Mouse (Mus musculus) thymus, postnatal 14 days (tissue): ENCODE measurements around the gene Ehf.

Source experiments
- DNase-seq: peaks from one replicate; pipeline ENCODE4 v3.0.0; 2021

Gene Ehf

DNA sequence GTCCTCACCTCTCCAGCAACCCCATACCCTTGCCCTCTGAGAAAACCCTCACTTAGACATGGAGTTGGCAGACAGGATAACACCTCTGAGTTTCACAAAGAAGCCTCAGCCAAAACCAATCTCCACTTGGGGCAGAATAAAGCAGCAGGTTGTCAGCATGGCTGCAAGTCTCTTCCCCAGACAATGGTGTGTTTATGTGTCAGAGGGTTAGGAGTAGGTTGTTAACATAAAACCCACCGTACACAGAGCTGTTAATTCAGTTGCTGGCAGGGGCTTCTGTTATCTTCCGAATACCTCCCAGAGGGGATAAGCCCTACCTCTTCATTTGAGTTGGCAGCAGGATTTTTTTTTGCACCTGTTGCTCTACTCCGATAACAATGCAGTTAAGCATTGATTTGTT is 9.9 kb downstream of the Ehf start:
- no peak for DNase-seq

DNA sequence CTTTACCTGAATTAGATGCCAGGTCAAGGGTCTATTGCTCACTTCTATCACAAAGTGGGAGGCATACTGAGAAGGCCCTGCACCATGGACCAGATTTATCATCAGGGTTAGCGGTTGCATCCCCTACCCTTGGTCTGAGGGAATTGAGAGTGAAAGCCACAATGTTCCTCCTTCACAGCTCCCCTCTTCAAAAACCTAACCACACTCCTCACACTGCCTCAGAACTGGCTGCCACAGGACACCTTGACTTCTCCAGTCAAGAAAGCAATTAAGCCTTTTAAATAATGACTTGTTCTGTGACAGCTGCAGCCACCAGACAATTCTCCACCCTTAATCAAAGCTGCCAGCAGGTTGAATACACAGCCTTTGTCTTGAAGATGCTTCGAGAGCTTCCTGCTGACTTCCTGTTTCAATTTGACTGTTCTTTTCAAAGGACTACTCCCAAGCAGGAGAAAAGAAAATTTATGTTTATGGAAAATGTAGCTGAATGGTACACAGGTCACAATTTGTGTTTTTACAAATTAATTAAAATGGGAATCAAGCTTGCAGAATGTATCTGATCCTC is 12.3 kb downstream of the Ehf start:
- no peak for DNase-seq

DNA sequence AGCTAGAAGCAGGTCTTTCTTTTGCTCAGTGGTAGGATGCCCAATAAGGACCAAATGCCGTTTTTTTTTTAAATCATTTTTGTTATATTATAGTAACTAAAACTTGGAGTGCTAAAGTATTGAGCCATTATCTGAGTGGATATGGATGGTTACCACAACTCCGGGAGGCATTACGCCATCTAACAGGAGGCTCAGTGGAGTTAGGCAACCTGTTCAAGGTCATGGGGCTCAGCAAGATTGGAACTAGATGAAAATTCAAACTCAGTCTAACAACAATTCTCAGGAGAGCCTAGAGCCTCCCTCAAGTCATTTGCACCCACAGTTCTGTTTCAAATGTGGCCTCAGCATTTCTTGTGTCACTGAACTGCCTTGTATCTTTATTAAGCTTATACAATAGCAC is 12.9 kb downstream of the Ehf start:
- no peak for DNase-seq

DNA sequence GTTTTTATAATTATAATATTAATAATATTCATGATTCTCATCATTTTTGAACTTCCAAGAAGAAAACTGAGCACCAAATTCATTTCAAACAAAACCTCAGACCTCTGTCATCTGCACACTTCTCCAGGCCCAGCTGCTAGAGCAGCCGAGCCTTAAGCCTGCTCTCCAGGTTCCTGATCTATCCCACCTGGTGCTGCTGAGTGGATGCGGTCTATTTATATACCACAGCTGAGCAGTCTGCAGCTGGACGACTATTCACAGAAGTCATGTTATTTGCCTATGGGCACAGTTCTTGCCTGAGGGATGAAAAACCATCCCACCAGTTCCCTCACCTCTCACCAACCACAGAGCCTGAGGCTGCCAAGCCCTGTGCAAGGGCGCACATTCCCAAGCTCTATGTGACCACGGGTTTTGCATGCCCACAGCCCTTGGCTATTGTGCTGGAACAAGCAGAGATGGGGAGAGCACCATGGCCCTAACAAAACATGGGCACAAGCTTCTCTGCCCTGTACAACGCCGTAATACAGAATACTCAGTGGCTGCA is 13.6 kb downstream of the Ehf start:
- no peak for DNase-seq

DNA sequence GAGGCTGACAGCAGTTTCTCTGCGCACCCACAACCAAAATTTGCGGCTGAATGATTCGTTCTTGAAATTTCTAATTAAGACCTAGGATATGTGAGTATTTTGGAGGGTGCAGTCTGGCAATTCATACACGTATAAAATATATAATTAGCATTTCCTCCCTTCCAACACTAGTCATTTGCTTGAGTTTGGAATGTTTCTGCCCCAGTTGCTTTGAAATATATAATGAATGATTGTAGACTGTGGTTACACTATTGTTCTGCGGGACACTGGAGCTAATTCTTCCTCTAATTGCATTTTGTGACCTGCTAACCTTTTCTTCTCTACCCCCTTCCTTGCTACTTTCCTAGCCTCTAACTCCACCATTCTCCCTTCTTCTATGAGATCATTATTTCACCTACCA is 15.4 kb downstream of the Ehf start:
- no peak for DNase-seq

DNA sequence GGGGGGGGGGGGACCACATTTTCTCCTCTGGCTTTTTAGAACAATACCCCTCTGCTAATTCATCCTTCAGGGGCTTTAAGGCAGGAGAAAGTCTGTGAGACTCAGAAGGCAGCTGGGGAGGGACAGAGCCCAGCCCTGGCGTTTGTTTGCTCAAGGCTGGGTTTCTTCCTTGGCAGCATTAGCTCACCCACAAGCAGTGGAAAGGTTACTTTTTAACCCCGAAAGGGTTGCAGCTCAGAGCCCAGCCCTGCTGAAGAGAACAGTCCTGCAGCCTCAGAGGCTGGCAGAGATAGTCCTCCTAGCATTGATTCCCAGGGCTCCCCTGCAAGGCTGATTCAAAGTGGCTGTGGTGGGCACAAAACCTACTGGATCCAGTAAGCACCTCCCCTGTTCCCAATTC is 17.5 kb downstream of the Ehf start:
- DNase-seq, result no peak

DNA sequence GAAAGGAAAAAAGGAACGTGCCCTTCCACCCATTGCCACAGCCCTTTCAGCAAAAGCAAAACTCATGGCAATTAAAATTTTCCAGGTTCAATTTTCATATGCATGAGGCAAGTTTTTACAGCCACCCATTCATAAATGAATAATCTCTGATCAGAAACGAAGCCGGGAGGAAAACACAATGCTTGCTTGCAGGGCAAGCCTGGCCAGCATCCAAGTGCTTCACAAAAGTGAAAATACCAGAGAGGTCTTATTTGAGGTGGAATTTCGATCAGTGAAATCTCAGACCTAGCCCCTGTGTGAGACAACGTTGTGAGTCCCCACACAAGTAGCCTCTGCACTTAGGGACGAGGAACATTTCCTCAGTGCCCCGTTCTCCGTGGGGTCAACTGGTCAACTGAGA is 19.3 kb downstream of the Ehf start:
- DNase-seq, result no peak

DNA sequence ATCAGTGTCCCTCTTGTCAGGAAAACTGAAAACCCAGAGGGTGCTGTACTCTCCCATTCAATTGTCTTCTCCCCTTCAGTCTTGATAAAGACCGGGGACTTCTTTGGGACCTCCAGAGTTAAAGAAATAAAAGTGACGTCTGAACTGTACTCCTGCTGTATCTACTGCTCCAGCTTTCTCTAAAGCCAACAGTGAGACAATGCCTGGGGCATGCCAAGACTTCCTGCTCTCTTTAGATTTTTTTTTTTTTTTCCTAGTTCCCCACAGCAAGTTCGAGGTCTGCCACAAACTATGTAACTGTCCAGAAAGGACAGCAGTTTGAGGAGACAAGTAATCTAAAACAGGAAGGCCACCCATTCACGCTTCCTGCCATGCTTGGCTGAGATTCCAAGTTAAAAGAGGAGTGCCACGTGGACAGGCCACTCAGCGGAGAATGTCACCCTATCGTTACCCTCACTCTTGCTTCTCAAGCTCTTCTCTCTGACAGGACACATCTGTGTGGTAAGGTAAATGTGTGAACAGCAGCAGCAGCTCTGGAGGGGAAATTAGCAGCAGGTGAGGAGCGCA is 20.8 kb downstream of the Ehf start:
- no peak for DNase-seq

DNA sequence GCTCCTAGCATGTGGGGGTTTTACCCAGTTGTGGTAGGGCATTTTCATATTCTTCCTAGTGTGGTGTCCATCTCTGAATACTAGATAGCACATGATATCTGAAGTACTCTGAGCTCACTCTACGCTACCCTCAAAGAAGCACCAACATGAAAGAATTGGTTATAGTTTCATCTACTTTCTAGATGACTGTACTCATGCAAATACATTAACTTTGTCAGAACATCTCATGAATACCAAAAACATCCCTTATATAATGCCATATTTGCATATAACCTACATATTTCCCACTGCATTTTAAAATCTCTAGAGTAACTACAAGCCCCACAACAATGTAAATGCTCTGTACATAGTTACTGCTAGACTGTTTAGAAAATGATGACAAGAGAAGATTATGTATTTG is 23.2 kb downstream of the Ehf start:
- no peak for DNase-seq

DNA sequence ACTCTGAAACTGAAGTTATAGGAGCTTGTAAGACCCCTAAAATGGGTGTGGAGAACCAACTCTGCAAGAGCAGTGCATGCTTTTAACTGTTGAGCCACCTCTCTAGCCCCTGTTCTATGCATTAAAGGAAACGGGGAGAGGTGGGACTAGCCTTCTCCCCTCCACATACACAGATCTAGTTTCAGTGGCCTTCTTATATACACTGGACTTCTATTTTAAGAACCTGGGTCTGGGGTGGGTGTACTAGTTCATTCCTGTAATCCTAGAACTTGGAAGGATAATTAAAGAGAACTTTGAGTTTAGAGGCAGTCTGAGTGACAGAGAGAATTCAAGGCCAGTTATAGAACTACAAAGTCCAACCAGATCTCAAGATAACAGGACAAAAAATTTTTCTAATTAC is 24.6 kb downstream of the Ehf start:
- DNase-seq, result no peak

DNA sequence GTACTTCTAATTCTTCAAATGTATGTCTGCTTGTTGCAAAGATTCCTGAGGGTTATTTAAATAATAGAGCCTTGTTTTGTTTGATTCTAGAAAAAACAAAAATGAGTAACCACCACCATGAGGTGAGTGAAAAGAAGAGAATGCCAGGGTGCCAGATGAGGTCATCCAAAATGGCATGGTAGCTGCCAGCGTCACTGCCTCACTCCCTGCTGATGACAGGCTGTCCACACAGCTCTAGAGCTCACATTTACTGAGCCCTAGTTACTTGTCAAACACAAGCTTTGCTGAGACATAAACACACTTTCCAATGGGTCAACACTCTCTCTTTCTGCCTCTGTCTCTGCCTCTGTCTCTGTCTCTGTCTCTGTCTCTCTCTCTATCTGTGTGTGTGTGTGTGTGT is 25.3 kb downstream of the Ehf start:
- no peak for DNase-seq

DNA sequence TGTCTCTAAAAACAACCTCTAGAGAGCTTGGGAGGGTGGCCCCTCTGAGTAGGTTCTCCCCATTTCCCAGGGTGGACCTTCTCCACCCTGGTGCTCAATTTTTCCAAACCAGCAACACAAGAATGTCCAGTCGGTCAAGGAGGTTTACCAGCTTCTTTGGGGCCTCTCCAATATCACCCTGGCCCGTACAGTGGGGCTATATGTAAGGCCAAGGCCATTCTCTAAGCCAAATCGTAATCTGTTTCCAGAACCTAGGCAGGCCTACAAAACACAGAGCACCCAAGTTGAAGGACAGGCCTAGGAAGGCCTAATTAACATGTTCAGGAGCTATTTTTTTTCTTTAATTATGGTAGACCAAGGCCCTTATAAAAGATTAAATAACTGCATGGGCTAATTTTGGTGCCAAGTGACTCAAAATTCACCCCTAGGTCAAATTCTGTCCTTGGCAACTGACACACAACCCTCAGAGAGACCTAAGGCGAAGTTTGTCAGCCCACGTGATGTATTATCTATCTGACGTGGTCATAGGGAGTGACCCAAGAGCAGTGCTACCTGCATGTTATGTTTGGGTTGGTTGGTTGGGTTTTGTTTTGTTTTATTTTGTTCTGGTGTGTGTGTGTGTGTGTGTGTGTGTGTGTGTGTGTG is 27.6 kb downstream of the Ehf start:
- DNase-seq, result no peak

DNA sequence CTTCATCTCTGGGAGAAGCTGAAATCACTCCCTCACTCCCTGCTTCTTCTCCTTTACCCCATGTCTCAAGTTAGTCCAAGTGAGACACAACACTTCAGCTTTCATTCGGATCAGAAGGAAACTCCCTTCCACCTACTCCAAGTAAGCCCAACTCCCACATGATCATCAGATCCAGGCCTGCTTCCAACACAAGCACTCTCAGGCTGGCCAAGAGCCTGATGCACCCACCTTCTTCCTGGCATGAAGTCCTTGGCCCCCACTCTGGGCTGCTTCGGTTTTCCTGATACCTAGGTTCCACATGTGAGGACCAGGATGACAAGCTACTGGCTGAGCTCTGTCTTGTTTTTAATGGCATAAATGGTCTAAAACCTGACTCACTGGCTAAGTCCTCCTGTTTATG is 28.3 kb downstream of the Ehf start:
- no peak for DNase-seq

DNA sequence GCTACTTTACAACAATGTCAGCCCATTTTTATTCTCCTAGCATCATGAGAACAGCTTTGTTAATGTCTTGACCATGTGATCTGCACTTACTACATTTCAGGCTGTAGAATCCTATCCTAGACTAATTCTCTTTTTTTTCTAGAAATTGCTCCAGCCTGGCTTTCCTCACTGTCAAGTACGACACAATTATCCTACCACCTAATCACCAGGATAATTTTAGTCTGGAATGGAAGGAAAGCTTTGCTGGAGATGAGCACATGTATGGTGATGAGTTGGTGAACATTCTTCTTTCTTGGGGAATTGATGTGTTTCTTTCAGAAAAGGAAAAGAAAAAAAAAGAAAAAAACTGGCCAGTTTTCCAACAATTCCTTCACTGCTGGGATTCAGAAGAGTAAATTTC is 28.8 kb downstream of the Ehf start:
- no peak for DNase-seq

DNA sequence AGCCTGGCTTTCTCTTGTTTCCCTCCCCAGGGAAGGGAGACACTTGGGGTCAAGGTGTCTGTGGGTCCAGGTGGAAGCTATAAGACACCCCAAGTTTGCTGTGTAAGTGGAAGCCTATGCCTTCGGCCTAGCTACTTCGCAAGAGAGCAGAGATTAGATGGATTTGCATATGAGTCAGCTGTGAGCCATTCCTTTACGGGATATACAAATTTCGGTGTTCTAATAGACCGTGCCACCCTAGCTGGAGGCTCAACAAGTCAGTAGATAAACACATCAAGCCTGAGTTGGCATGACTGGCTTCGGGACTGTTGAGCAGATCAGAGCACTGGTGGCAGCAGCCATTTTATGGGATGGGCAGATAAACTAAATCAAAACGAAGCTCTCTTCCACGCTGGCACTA is 31.6 kb downstream of the Ehf start:
- no peak for DNase-seq

DNA sequence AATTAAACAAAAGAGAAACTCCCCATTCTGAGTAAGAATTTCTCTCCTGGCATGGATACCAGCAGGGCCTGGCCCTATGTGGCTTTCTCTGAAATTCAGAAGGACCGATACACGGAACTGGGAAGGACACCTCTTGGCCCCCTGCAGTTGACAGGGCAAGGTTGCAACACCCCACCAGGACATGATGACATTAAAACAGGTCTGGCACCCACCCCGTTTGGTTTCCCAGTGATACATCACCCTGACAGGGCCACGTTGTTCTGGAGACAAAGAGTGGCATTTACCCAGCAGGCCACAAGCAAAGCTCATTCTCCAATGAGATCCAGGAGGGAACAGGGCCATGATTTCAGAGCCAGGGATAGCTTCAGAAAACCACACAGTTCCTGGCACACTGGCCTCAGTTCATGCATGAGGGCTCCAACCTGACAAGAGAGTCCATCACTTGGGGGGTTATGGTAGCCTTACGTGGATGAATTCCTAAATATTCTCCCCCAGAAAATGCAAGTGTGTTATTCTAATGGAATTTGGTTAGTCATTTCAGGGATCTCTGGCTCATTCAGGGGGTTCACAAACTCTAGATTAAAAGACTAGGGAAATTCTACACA is 32.4 kb downstream of the Ehf start:
- DNase-seq, result no peak

DNA sequence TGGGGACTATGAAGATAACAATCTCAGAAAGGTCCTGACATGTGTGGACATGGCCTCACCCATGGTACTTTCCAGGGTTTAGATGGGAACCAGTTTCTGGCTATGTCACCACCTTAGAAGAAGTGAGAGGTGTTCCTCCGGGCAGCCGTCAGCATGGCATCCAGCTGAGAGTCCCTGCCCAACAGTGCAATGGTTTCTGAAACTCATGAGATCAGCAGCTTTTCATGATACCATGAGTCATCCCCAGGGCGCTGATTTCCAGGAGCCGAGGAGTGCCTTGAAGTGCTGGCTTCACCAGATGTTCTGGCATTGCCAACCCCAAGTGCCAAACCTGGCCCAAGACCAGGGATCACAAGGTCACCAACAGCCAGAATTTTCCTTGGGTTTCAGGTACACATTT is 64.0 kb downstream of the Ehf start:
- DNase-seq, result no peak

DNA sequence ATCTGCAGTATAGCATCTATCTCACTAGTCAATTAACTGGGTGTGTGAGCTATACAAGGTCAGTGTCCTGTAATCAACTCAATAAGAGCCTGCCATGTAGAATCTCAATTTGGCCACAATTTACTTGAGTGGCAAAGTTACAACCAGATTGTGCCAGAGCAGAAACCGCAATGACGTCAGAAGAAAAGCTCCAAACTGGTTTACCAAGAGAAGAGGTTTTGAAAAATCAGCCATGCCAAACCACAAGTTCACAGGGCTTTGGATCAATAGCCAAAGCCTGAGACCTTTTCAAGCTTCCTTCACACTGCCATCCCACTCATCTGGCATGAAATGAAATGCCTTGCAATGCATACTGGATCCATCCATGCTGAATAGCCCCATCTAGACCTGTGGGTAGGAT is 76.3 kb downstream of the Ehf start:
- DNase-seq, result no peak

DNA sequence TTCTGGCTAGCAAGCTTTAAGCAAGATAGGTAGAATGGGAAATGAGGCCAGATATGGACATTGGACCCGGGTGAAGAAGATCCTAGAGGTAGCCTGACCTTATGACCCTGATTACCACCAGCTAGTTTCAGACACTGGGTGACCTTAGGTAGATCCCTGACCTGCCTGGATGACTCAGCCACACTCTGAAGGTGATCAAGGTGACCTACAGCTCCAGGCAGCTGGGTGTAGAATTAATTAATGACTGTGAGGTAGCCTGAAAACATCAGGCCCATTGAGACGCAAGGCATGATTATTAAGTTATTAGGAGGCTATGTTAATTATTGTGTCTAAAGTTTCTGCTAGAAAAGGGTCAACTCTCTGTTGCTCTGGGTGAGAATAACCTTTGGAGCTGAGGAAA is 82.2 kb downstream of the Ehf start:
- DNase-seq, result no peak

DNA sequence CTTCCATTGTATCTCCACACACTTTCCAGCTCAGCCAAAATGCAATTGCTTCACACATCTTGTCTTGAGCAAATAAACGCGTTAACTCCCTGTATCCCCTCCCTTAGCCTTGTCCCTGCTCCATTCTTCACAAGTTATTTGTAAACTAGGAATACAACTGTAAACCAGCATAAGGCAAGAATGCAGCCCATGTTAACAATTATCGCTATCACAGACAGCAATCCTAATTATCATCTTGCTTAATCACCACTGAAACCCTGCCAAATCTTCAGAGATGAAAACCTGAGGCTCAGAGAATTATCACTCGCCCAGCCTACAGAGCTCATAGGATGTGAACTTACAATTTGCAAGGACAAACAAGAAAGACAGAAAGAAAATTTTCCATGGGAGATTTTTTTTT is 84.8 kb downstream of the Ehf start:
- DNase-seq, result no peak

DNA sequence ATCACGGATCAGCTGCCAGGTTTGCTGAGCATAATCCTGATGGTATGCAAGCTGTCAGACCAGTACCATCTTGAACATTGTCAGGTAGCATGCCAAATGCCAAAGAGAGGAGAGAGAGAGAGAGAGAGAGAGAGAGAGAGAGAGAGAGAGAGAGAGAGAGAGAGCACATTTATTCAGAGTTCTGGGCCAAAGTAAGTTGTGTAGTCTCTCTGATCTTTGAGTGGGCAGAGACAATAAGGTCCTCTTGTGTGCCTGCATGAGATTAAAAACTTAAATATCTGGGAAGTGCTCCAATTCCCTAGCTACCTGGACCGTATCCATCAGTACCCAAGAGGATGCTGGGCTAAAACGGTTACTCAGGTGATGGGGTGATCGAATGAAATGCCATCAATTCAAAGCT is 87.3 kb downstream of the Ehf start:
- DNase-seq, result no peak

DNA sequence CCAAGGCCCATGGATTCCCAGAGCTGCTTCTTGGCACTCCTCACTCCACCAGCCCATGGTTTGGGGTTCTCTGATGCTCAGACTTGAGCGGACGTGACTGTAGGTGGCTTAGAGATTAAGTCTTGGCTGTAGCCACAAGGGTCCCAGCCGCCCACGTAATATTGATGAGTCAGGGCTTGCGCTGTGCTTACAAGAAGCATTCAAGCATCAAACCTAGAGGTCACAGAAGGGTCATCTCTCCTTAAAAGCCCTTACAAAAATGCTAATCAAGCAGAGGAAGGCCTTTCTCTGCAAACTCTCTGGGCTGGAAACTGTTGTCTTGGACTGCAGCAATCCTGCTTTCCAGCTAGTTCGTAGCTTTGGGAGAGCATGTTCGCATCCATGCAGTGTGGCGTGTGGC is 88.2 kb downstream of the Ehf start:
- DNase-seq, result no peak

DNA sequence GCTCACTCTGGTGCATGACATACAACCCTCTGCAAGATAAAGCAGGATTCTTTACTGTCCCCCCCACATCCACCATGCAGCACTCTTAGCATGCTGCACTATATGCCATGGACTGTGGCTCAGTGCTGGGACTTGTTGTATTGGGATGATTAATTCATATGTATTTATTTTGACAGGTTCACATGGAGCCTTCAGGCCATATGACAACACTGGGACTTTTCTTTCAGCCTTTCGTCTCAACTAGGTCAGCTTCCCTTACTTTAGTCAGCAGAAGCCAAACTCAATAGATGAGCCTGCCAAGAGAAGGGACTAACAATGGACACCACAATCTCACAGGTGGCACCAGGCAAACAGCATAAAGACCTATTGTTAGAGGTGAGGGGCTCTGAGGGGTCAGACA is 89.5 kb downstream of the Ehf start:
- DNase-seq, result no peak
